Mouse (Mus musculus): Measurements from ENCODE around the gene Gm9887. TPM values are rescaled to one million over a fixed set of nuclear protein-coding genes. Genes with fewer than 3 reads are reported as not detected.

Gm9887 gene
- polyA plus RNA-seq, 1 experiment from 2014 or later, result 1.7 TPM

DNA sequence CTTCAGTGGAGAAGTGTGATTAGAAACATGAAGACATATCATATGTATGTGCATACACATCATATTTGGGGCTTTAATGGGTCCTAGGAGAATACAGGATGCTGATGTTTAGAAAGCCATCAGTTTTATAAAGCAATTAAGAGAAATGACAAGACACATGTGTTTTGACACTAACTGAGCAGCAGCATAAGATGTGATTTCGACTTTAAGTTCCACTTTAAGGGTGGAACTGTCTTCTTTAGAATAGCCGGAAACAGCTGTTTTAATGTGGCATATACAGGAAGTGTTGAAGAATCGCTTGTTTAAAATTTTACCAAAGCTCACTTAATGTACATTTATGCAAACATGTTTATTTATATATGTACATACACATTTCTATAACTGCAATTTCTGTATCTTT lies 41.0 kb upstream of the Gm9887 start:
- no peaks in the 10 kb centered on the region for H3K27me3 ChIP-seq (ENCODE audit: control insufficient read depth, insufficient read depth, low read length)
- no peaks in the 10 kb centered on the region for H3K36me3 ChIP-seq (replicated peaks; ENCODE audit: control insufficient read depth, insufficient read depth)
- ATAC-seq (ENCODE audit: low FRiP score) (no peak), DNase-seq (ENCODE audit: low spot score) (no peak)
- H3K9me3 ChIP-seq (ENCODE audit: control insufficient read depth, low read length), result no peaks in the 10 kb centered on the region
- H3K4me1 ChIP-seq (replicated peaks; ENCODE audit: control insufficient read depth, insufficient read depth, low read length), result no peaks in the 10 kb centered on the region
- no peak overlapping the region for H3K9ac ChIP-seq
- no peak overlapping the region for H3K4me2 ChIP-seq (replicated peaks)
- 78% methylated on average over 3 of the region's 3 CpGs for WGBS
- no peak overlapping the region for H3K27ac ChIP-seq
- H3K4me3 ChIP-seq (replicated peaks; ENCODE audit: low read length), result no peak overlapping the region

DNA sequence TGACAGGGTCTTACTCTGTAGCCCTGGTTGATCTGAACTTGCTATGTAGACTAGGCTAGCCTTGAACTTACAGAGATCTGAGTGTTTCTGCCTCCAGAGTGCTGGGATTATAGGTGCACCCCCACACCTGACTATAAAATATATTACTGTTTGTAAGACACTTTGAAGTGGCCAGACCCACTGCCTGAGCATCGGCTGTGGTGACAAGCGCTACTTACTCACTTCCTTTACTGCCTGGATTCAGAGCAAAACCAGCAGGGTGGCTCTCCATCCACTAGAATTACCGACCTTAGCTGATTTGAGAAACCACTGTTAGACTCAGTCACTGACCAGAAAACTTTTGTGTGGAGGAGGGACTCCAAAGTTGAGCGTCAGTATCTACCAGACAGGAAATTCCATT lies 39.7 kb upstream of the Gm9887 start:
- H3K9ac ChIP-seq, result no peak overlapping the region
- no peaks in the 10 kb centered on the region for H3K4me1 ChIP-seq (replicated peaks; ENCODE audit: control insufficient read depth, insufficient read depth, low read length)
- H3K4me2 ChIP-seq (replicated peaks), result no peak overlapping the region
- DNase-seq (ENCODE audit: low spot score) (no peak), ATAC-seq (ENCODE audit: low FRiP score) (no peak)
- H3K9me3 ChIP-seq (ENCODE audit: control insufficient read depth, low read length), result no peaks in the 10 kb centered on the region
- H3K36me3 ChIP-seq (replicated peaks; ENCODE audit: control insufficient read depth, insufficient read depth), result no peaks in the 10 kb centered on the region
- no peak overlapping the region for H3K4me3 ChIP-seq (replicated peaks; ENCODE audit: low read length)
- H3K27ac ChIP-seq, result no peak overlapping the region
- 80% methylated on average over 4 of the region's 4 CpGs for WGBS
- no peaks in the 10 kb centered on the region for H3K27me3 ChIP-seq (ENCODE audit: control insufficient read depth, insufficient read depth, low read length)

DNA sequence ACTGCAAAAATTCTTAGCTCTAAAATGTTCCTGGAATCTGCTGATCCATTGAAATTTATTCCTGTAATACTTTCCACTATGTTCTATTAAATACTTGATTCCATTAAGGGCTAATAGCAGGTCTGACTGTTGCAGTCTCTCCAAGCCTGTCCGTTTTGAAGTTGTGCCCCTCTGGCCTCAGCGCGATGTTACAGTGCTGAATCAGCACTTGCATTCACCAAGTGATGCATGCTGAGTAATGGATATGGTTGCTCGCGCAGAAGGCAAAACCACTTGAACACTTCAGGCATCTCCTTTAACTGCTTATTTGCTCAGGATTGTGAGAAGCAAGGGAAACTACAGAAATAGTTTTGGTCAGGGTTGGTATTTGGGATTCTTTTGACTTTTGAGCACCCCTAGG lies 38.5 kb upstream of the Gm9887 start:
- no peak for ATAC-seq (ENCODE audit: low FRiP score)
- Histone ChIP-seq H3K27ac (no peak overlapping the region), H3K9ac (no peak overlapping the region), H3K9me3 (ENCODE audit: control insufficient read depth, low read length) (no peaks in the 10 kb centered on the region), H3K4me1 (replicated peaks; ENCODE audit: control insufficient read depth, insufficient read depth, low read length) (no peaks in the 10 kb centered on the region), H3K4me2 (replicated peaks) (no peak overlapping the region), H3K4me3 (replicated peaks; ENCODE audit: low read length) (no peak overlapping the region), H3K36me3 (replicated peaks; ENCODE audit: control insufficient read depth, insufficient read depth) (no peaks in the 10 kb centered on the region), H3K27me3 (ENCODE audit: control insufficient read depth, insufficient read depth, low read length) (no peaks in the 10 kb centered on the region)
- WGBS, result 75% methylated on average over 5 of the region's 5 CpGs
- DNase-seq (ENCODE audit: low spot score), result no peak

- H3K27ac ChIP-seq, result no peak overlapping the region
Measured at GRCm38 (mm10) chr12:69402594-69403167, 30.4 kb upstream of the Gm9887 start.

GRCm38 (mm10) chr12:69402100-69402499 lies 29.8 kb upstream of the Gm9887 start:
- WGBS, result 69% methylated on average over 9 of the region's 9 CpGs
- Histone ChIP-seq H3K4me1 (replicated peaks; ENCODE audit: control insufficient read depth, insufficient read depth, low read length) (no peaks in the 10 kb centered on the region), H3K27ac (no peak overlapping the region), H3K27me3 (ENCODE audit: control insufficient read depth, insufficient read depth, low read length) (no peaks in the 10 kb centered on the region), H3K4me2 (replicated peaks) (no peak overlapping the region), H3K9me3 (ENCODE audit: control insufficient read depth, low read length) (no peaks in the 10 kb centered on the region), H3K4me3 (replicated peaks; ENCODE audit: low read length) (no peak overlapping the region), H3K9ac (no peak overlapping the region), H3K36me3 (replicated peaks; ENCODE audit: control insufficient read depth, insufficient read depth) (no peaks in the 10 kb centered on the region)
- ATAC-seq (ENCODE audit: low FRiP score), result no peak
- DNase-seq (ENCODE audit: low spot score), result no peak

More at GRCm38 (mm10) chr12:69402594-69403167, 30.4 kb upstream of the Gm9887 start:
- Histone ChIP-seq H3K9ac (no peak overlapping the region), H3K4me2 (replicated peaks) (no peak overlapping the region), H3K9me3 (ENCODE audit: control insufficient read depth, low read length) (no peaks in the 10 kb centered on the region), H3K27me3 (ENCODE audit: control insufficient read depth, insufficient read depth, low read length) (no peaks in the 10 kb centered on the region), H3K4me3 (replicated peaks; ENCODE audit: low read length) (no peak overlapping the region), H3K36me3 (replicated peaks; ENCODE audit: control insufficient read depth, insufficient read depth) (no peaks in the 10 kb centered on the region), H3K4me1 (replicated peaks; ENCODE audit: control insufficient read depth, insufficient read depth, low read length) (no peaks in the 10 kb centered on the region)
- ATAC-seq (ENCODE audit: low FRiP score) (no peak), DNase-seq (ENCODE audit: low spot score) (no peak)
- WGBS, result 89% methylated on average over 13 of the region's 13 CpGs

DNA sequence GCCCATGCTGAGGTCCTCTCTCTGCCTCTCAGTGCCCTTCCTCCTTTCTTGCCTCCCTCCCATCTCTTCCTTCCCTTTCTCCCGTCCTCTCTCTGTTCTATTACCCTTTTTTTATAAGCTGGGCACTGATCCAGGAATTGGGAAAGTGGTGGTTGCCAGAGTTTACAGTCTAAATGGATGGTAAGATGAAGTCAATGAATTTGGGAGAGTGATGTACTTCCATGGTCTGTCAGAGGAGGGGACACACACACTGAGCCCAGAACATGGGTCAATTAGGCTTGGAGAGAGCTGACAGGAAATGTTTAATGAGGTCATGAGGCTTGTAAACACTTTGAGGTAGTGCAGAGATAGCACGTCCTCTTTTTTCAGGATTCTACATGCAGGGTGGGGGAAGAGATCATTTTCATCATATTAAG lies 28.6 kb upstream of the Gm9887 start:
- H3K27me3 ChIP-seq (ENCODE audit: control insufficient read depth, insufficient read depth, low read length), result no peaks in the 10 kb centered on the region
- DNase-seq (ENCODE audit: low spot score), result no peak
- no peak overlapping the region for H3K9ac ChIP-seq
- no peaks in the 10 kb centered on the region for H3K36me3 ChIP-seq (replicated peaks; ENCODE audit: control insufficient read depth, insufficient read depth)
- no peak overlapping the region for H3K4me3 ChIP-seq (replicated peaks; ENCODE audit: low read length)
- no peak overlapping the region for H3K27ac ChIP-seq
- H3K9me3 ChIP-seq (ENCODE audit: control insufficient read depth, low read length), result no peaks in the 10 kb centered on the region
- no peak for ATAC-seq (ENCODE audit: low FRiP score)
- 48% methylated on average over 2 of the region's 2 CpGs for WGBS
- H3K4me1 ChIP-seq (replicated peaks; ENCODE audit: control insufficient read depth, insufficient read depth, low read length), result no peaks in the 10 kb centered on the region
- no peak overlapping the region for H3K4me2 ChIP-seq (replicated peaks)

GRCm38 (mm10) chr12:69400367-69400766 lies 28.1 kb upstream of the Gm9887 start:
- DNase-seq (ENCODE audit: low spot score), result no peak
- Histone ChIP-seq H3K27ac (no peak overlapping the region), H3K27me3 (ENCODE audit: control insufficient read depth, insufficient read depth, low read length) (no peaks in the 10 kb centered on the region), H3K4me3 (replicated peaks; ENCODE audit: low read length) (no peak overlapping the region), H3K4me1 (replicated peaks; ENCODE audit: control insufficient read depth, insufficient read depth, low read length) (no peaks in the 10 kb centered on the region), H3K9ac (no peak overlapping the region), H3K36me3 (replicated peaks; ENCODE audit: control insufficient read depth, insufficient read depth) (no peaks in the 10 kb centered on the region), H3K4me2 (replicated peaks) (no peak overlapping the region), H3K9me3 (ENCODE audit: control insufficient read depth, low read length) (no peaks in the 10 kb centered on the region)
- 83% methylated on average over 4 of the region's 4 CpGs for WGBS
- no peak for ATAC-seq (ENCODE audit: low FRiP score)

DNA sequence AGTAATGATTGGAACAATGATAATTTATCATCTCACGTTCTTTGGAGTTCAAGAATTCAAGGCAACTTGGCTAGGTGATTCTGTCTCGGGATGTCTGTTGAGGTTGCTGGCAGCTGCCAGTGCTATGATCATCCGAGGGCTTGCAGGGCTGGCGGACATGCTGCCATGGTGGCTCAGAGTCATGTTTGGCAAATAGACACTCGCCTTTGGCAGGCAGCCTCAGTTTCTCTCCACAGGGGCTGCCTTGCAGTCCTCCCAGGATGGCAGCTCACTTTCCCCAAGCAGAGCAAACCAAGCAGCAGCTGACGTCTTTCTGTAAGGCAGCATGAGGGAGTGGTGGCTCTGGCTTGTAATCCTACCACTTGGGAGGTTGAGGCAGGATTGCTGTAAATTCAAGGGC lies 22.2 kb upstream of the Gm9887 start:
- DNase-seq (ENCODE audit: low spot score) (peak; percentile 38), ATAC-seq (ENCODE audit: low FRiP score) (no peak)
- Histone ChIP-seq H3K4me3 (replicated peaks; ENCODE audit: low read length) (no peak overlapping the region), H3K36me3 (replicated peaks; ENCODE audit: control insufficient read depth, insufficient read depth) (no peaks in the 10 kb centered on the region), H3K27me3 (ENCODE audit: control insufficient read depth, insufficient read depth, low read length) (no peaks in the 10 kb centered on the region), H3K9me3 (ENCODE audit: control insufficient read depth, low read length) (no peaks in the 10 kb centered on the region), H3K9ac (no peak overlapping the region), H3K4me2 (replicated peaks) (no peak overlapping the region), H3K4me1 (replicated peaks; ENCODE audit: control insufficient read depth, insufficient read depth, low read length) (no peaks in the 10 kb centered on the region), H3K27ac (no peak overlapping the region)
- 83% methylated on average over 6 of the region's 6 CpGs for WGBS

DNA sequence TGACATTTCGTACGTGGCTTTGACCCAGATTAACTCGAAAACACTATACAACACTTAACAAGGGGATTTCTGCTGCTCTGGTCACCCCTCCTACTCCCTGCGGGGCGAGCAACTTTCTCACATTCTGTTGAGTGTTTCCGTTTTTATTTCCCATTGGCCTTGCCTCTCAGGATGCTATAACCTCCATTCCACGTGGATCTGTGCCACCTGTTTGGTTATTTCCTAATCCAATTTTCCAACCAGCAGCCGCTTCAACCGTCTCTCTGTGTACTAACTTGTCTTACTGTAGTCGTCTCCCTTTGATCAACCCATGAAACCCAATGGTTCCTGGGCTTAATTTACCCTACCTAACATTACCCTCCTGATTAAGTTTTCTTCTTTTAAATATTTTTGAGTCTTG lies 20.8 kb upstream of the Gm9887 start:
- Histone ChIP-seq H3K4me1 (replicated peaks; ENCODE audit: control insufficient read depth, insufficient read depth, low read length) (no peaks in the 10 kb centered on the region), H3K4me3 (replicated peaks; ENCODE audit: low read length) (no peak overlapping the region), H3K4me2 (replicated peaks) (no peak overlapping the region), H3K36me3 (replicated peaks; ENCODE audit: control insufficient read depth, insufficient read depth) (no peaks in the 10 kb centered on the region), H3K9ac (no peak overlapping the region), H3K27ac (no peak overlapping the region), H3K27me3 (ENCODE audit: control insufficient read depth, insufficient read depth, low read length) (no peaks in the 10 kb centered on the region), H3K9me3 (ENCODE audit: control insufficient read depth, low read length) (no peaks in the 10 kb centered on the region)
- DNase-seq (ENCODE audit: low spot score), result no peak
- 82% methylated on average over 10 of the region's 10 CpGs for WGBS
- no peak for ATAC-seq (ENCODE audit: low FRiP score)
